Mouse (Mus musculus): ENCODE results near the gene Tradd.

- no peak for TF ChIP-seq POLR2A (IDR thresholded peaks at IDR 0.05; ENCODE audit: insufficient read depth, low read depth, low read length)
- no peak for TF ChIP-seq EP300 (IDR thresholded peaks at IDR 0.05; ENCODE audit: insufficient read depth, low read depth, low read length)
These were observed 17.4 kb upstream of the Tradd start for GRCm38 (mm10) chr8:105281821-105282220.

Measured in heart, adult 2 months (tissue).